Mouse (Mus musculus) ES-Bruce4 (cell line): ENCODE measurements at regions not wholly inside any gene's neighbourhood (a gene's known extent, or its start where the extent isn't known, plus 50 kb on each side); places are given as distances from the start of the nearest gene placed in this dataset.

Source experiments
- H3K27ac ChIP-seq: 2 replicates; pipeline ENCODE4 v1.5.1; 2012; ENCODE audit warnings: low read length, inconsistent platforms; ENCODE audit not compliant: insufficient read depth
- H3K27me3 ChIP-seq: 2 replicates; pipeline ENCODE4 v1.6.1; 2012; ENCODE audit warnings: mild to moderate bottlenecking, low read length, inconsistent platforms; ENCODE audit not compliant: control insufficient read depth, poor library complexity, insufficient read depth, severe bottlenecking
- H3K36me3 ChIP-seq: 2 replicates; pipeline ENCODE4 v1.6.1; 2012; ENCODE audit warnings: inconsistent platforms, mild to moderate bottlenecking, low read length, moderate library complexity; ENCODE audit not compliant: control insufficient read depth, poor library complexity, insufficient read depth, severe bottlenecking
- H3K4me1 ChIP-seq: one replicate; pipeline ENCODE4 v1.8.1; 2011; ENCODE audit warnings: low read length; ENCODE audit not compliant: control insufficient read depth, insufficient read depth
- H3K4me3 ChIP-seq: 2 replicates; pipeline ENCODE4 v1.5.1; 2011; ENCODE audit warnings: low read depth, mild to moderate bottlenecking, low read length
- H3K9ac ChIP-seq: 2 replicates; pipeline ENCODE4 v1.6.1; 2012; ENCODE audit warnings: low read depth, mild to moderate bottlenecking, inconsistent platforms; ENCODE audit not compliant: poor library complexity, severe bottlenecking
- H3K9me3 ChIP-seq: replicated peaks from 2 replicates; pipeline ENCODE4 v1.6.1; 2012; ENCODE audit warnings: mild to moderate bottlenecking, low read length, inconsistent platforms; ENCODE audit not compliant: control insufficient read depth, poor library complexity, insufficient read depth, severe bottlenecking
- CTCF ChIP-seq: IDR thresholded peaks from one replicate; pipeline ENCODE4 v1.8.1; 2011; ENCODE audit warnings: low read depth, low read length
- EP300 ChIP-seq: IDR thresholded peaks from 2 replicates; pipeline ENCODE4 v1.6.1; 2011; ENCODE audit warnings: low read depth, low read length; ENCODE audit not compliant: insufficient read depth
- POLR2A ChIP-seq: IDR thresholded peaks from one replicate; pipeline ENCODE4 v1.8.1; 2011; ENCODE audit warnings: low read length; ENCODE audit not compliant: insufficient read depth

DNA sequence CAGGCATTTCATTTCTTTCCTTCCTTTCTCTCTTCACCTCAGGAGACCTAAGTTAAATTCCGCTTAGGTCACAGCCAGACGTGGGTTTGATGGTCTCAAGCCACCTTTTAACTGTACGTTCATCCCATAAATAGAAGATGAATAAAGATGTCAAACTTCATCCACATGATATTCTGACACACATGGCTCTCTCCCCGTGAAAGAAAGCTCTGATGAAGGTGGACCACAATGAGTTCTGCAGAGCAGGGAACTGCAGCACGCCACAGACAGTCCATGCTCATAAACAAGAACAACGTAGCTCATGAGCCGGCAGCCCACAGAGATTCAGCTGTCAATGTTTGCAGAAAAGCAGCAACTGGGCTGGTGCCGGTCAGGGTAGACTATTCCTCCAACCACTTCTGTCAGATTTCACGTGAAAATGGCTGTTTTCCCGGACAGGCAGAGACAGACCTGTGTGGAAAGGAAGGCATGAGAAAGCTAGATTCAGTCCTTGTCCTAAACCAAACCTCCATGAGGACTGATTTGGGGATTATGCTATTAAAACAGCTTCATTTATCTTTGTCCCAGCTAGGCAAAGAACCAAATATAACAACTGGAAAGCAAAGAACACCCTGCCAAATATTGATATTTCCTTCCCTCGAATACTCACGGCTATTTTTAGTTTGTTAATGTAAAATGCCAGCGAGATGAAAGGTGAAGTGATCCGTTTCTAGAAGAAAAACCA is 165.5 kb downstream of the Icos start:
- H3K36me3 ChIP-seq: no peaks in the 10 kb centered on the region
- H3K27ac ChIP-seq: no peak overlapping the region
- no peak for TF ChIP-seq EP300
- no peak for TF ChIP-seq POLR2A
- no peak for TF ChIP-seq CTCF
- H3K9me3 ChIP-seq: no peaks in the 10 kb centered on the region; the same call in 1 of the 2 replicates
- H3K4me3 ChIP-seq: no peak overlapping the region
- H3K9ac ChIP-seq: no peak overlapping the region
- no peaks in the 10 kb centered on the region for H3K4me1 ChIP-seq
- peaks cover 2% of the 10 kb centered on the region; the same call in 1 of the 2 replicates for H3K27me3 ChIP-seq

- TF ChIP-seq EP300 (no peak), POLR2A (no peak), CTCF (no peak)
- H3K4me1 ChIP-seq: no peaks in the 10 kb centered on the region
- H3K4me3 ChIP-seq: no peak overlapping the region
- no peak overlapping the region for H3K27ac ChIP-seq
- H3K36me3 ChIP-seq: no peaks in the 10 kb centered on the region
- H3K27me3 ChIP-seq: peaks cover 2% of the 10 kb centered on the region; the same call in 1 of the 2 replicates
- H3K9ac ChIP-seq: no peak overlapping the region
- H3K9me3 ChIP-seq: no peaks in the 10 kb centered on the region; the same call in 1 of the 2 replicates
These were observed 166.0 kb downstream of the Icos start for GRCm38 (mm10) chr1:61143754-61144066.

DNA sequence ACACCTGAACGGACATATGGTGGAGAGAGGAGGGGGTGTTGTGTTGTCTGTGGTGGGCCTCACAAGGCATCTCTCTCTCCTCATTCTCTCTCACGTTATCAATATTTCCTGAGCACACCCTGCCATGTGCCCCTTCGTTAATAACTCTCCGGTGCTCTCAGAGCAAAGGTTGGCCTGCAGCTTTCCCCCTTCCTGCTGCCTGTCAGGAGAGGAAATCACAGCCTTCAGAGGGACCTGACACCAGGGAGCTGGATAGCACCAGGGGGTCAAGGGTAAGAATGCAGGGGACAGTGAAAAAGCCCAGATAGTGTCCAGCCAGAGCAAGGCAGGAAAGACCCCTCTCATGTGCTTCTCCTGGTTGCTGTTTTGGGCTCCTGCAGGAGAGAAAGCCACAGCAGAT is 167.3 kb downstream of the Icos start:
- TF ChIP-seq CTCF: no peak
- no peak for TF ChIP-seq POLR2A
- no peak for TF ChIP-seq EP300
- no peaks in the 10 kb centered on the region for H3K4me1 ChIP-seq
- H3K27ac ChIP-seq: no peak overlapping the region
- H3K36me3 ChIP-seq: no peaks in the 10 kb centered on the region
- no peaks in the 10 kb centered on the region for H3K9me3 ChIP-seq
- H3K27me3 ChIP-seq: peaks cover 2% of the 10 kb centered on the region; the same call in 1 of the 2 replicates
- H3K9ac ChIP-seq: no peak overlapping the region
- H3K4me3 ChIP-seq: no peak overlapping the region

DNA sequence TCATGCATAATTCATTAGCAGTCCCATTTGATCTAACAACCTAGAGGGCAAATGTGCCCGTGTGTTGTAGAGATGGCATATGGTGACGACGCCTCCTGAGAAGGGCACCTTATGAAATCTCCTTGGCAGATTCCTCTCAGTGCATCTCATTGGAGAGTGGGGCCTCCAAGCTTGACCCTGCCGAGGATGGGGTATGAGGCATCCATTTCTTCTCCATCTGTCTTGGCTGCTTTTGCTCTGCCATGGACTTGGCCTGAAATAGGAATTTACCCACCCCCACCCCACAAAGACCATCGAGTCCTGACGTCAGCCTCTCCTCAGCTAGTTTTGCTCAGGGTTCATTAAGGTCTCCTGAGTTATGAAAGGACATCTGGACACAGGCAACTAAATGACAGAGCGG is 167.8 kb downstream of the Icos start:
- Histone ChIP-seq H3K9me3 (no peaks in the 10 kb centered on the region), H3K4me1 (no peaks in the 10 kb centered on the region), H3K27ac (no peak overlapping the region), H3K4me3 (no peak overlapping the region), H3K9ac (no peak overlapping the region), H3K27me3 (peaks cover 2% of the 10 kb centered on the region; the same call in 1 of the 2 replicates), H3K36me3 (no peaks in the 10 kb centered on the region)
- TF ChIP-seq CTCF (no peak), EP300 (no peak), POLR2A (no peak)

GRCm38 (mm10) chr1:61146222-61146723 is 168.5 kb downstream of the Icos start:
- Histone ChIP-seq H3K4me3 (no peak overlapping the region), H3K9me3 (no peaks in the 10 kb centered on the region), H3K36me3 (no peaks in the 10 kb centered on the region), H3K9ac (no peak overlapping the region), H3K4me1 (no peaks in the 10 kb centered on the region), H3K27ac (no peak overlapping the region), H3K27me3 (peaks cover 2% of the 10 kb centered on the region; the same call in 1 of the 2 replicates)
- TF ChIP-seq CTCF: no peak
- TF ChIP-seq EP300: no peak
- no peak for TF ChIP-seq POLR2A

GRCm38 (mm10) chr1:61151742-61152141 is 174.0 kb downstream of the Icos start:
- Histone ChIP-seq H3K27ac (no peak overlapping the region), H3K4me1 (no peaks in the 10 kb centered on the region), H3K9ac (no peak overlapping the region), H3K36me3 (no peaks in the 10 kb centered on the region), H3K27me3 (no peaks in the 10 kb centered on the region), H3K4me3 (no peak overlapping the region), H3K9me3 (no peaks in the 10 kb centered on the region)
- TF ChIP-seq EP300 (no peak), CTCF (no peak), POLR2A (no peak)
